Mouse (Mus musculus) midbrain, embryonic 10.5 days (tissue): ENCODE measurements around the gene Efna5. TPM values are rescaled to one million over a fixed set of nuclear protein-coding genes. Genes with fewer than 3 reads are reported as not detected.
A peak's percentile ranks its signal among the peaks of the same experiment; 100 is the strongest.

Experiments
- DNase-seq: peaks from one replicate; pipeline ENCODE4 v3.0.0-alpha.2; 2017; ENCODE audit warnings: low spot score
- H3K27ac ChIP-seq: fragments of 300-500 bp; sonication (generic); replicated peaks from 2 replicates; pipeline ENCODE4 v1.5.1; 2016; ENCODE audit warnings: mild to moderate bottlenecking
- H3K27me3 ChIP-seq: fragments of 300-500 bp; sonication (generic); 2 replicates; pipeline ENCODE4 v1.6.1; 2016; ENCODE audit warnings: low read depth, mild to moderate bottlenecking; ENCODE audit not compliant: poor library complexity, severe bottlenecking
- H3K36me3 ChIP-seq: fragments of 300-500 bp; sonication (generic); 2 replicates; pipeline ENCODE4 v1.6.1; 2016; ENCODE audit warnings: mild to moderate bottlenecking, moderate library complexity
- H3K4me1 ChIP-seq: fragments of 300-500 bp; sonication (generic); 2 replicates; pipeline ENCODE4 v1.6.1; 2016
- H3K4me3 ChIP-seq: fragments of 300-500 bp; sonication (generic); 2 replicates; pipeline ENCODE4 v1.5.1; 2016; ENCODE audit warnings: mild to moderate bottlenecking, moderate library complexity
- H3K9me3 ChIP-seq: fragments of 300-500 bp; sonication (generic); replicated peaks from 2 replicates; pipeline ENCODE4 v1.6.1; 2016; ENCODE audit warnings: mild to moderate bottlenecking
- WGBS: fragments of 180-500 bp; shearing (Covaris S2); methylation state at CpG from one replicate; pipeline ENCODE4 v1.1.7; 2016; 5-methylcytosine and 5-hydroxymethylcytosine counted together
- polyA plus RNA-seq: library from polyadenylated mRNA; unstranded; fragments of >200 nt; fragmentation: Nextera tagmentation; extraction: Ambion mirVana; gene quantifications from 2 replicates; pipeline ENCODE4 v1.2.1, GENCODE M21; 2016

Gene Efna5
- polyA plus RNA-seq, 1 experiment from 2014 or later, result 58.8 TPM

GRCm38 (mm10) chr17:62850603-62851002 is 30.5 kb downstream of the Efna5 start:
- no peaks in the 10 kb centered on the region for H3K36me3 ChIP-seq
- no peak for DNase-seq
- H3K4me3 ChIP-seq, result no peak overlapping the region
- WGBS, result 57% methylated on average over 3 of the region's 3 CpGs
- no peaks in the 10 kb centered on the region for H3K9me3 ChIP-seq
- H3K27ac ChIP-seq, result peak overlapping the region; percentile 59
- peaks cover 96% of the 10 kb centered on the region for H3K4me1 ChIP-seq
- H3K27me3 ChIP-seq, result peaks cover 80% of the 10 kb centered on the region

- no peaks in the 10 kb centered on the region for H3K9me3 ChIP-seq
- peak overlapping the region; percentile 11; the same call in 1 of the 2 replicates for H3K4me3 ChIP-seq
- no peak for DNase-seq
- peaks cover 97% of the 10 kb centered on the region for H3K4me1 ChIP-seq
- H3K36me3 ChIP-seq, result no peaks in the 10 kb centered on the region
- WGBS, result 86% methylated on average over 6 of the region's 6 CpGs
- H3K27ac ChIP-seq, result no peak overlapping the region
- peaks cover 73% of the 10 kb centered on the region for H3K27me3 ChIP-seq
These were observed 31.4 kb downstream of the Efna5 start for GRCm38 (mm10) chr17:62849676-62850075.

- peak overlapping the region; percentile 5; the same call in 1 of the 2 replicates for H3K4me3 ChIP-seq
- 26% methylated on average over 5 of the region's 5 CpGs for WGBS
- H3K4me1 ChIP-seq, result peaks cover 76% of the 10 kb centered on the region
- no peaks in the 10 kb centered on the region for H3K9me3 ChIP-seq
- no peak for DNase-seq
- H3K27ac ChIP-seq, result no peak overlapping the region
- no peaks in the 10 kb centered on the region for H3K36me3 ChIP-seq
- peaks cover 59% of the 10 kb centered on the region for H3K27me3 ChIP-seq
These were observed 35.5 kb downstream of the Efna5 start for GRCm38 (mm10) chr17:62845656-62846055.

GRCm38 (mm10) chr17:62844329-62844728 is 36.8 kb downstream of the Efna5 start:
- Histone ChIP-seq H3K9me3 (no peaks in the 10 kb centered on the region), H3K27me3 (peaks cover 45% of the 10 kb centered on the region), H3K4me1 (peaks cover 62% of the 10 kb centered on the region), H3K4me3 (peak overlapping the region; percentile 11; the same call in 1 of the 2 replicates), H3K36me3 (0 out of 2 replicates have a peak, but pooled peaks cover 4% of the 10 kb centered on the region), H3K27ac (no peak overlapping the region)
- WGBS, result 55% methylated on average over 5 of the region's 5 CpGs
- no peak for DNase-seq

- peaks cover 11% of the 10 kb centered on the region for H3K4me1 ChIP-seq
- no peak overlapping the region for H3K27ac ChIP-seq
- no peak overlapping the region for H3K4me3 ChIP-seq
- H3K36me3 ChIP-seq, result peaks cover 23% of the 10 kb centered on the region
- peaks cover 6% of the 10 kb centered on the region for H3K27me3 ChIP-seq
- 50% methylated on average over 7 of the region's 7 CpGs for WGBS
- peaks cover 5% of the 10 kb centered on the region; the same call in 1 of the 2 replicates for H3K9me3 ChIP-seq
- no peak for DNase-seq
These were observed 43.8 kb downstream of the Efna5 start for GRCm38 (mm10) chr17:62837336-62837735.

- Histone ChIP-seq H3K27ac (no peak overlapping the region), H3K9me3 (peaks cover 5% of the 10 kb centered on the region; the same call in 1 of the 2 replicates), H3K36me3 (peaks cover 23% of the 10 kb centered on the region), H3K27me3 (peaks cover 13% of the 10 kb centered on the region), H3K4me3 (no peak overlapping the region), H3K4me1 (peaks cover 18% of the 10 kb centered on the region)
- 90% methylated on average over 6 of the region's 6 CpGs for WGBS
- no peak for DNase-seq
These were observed 44.5 kb downstream of the Efna5 start for GRCm38 (mm10) chr17:62836598-62837106.

GRCm38 (mm10) chr17:62832550-62833127 is 48.5 kb downstream of the Efna5 start:
- Histone ChIP-seq H3K36me3 (peaks cover 15% of the 10 kb centered on the region), H3K27ac (no peak overlapping the region), H3K4me3 (no peak overlapping the region), H3K4me1 (peaks cover 46% of the 10 kb centered on the region), H3K9me3 (peaks cover 5% of the 10 kb centered on the region; the same call in 1 of the 2 replicates), H3K27me3 (peaks cover 31% of the 10 kb centered on the region)
- DNase-seq, result no peak
- WGBS, result 84% methylated on average over 16 of the region's 16 CpGs

- peaks cover 57% of the 10 kb centered on the region for H3K27me3 ChIP-seq
- 51% methylated on average over 6 of the region's 6 CpGs for WGBS
- no peak for DNase-seq
- no peak overlapping the region for H3K4me3 ChIP-seq
- H3K27ac ChIP-seq, result no peak overlapping the region
- no peaks in the 10 kb centered on the region for H3K36me3 ChIP-seq
- H3K4me1 ChIP-seq, result peaks cover 70% of the 10 kb centered on the region
- H3K9me3 ChIP-seq, result no peaks in the 10 kb centered on the region
These were observed 53.6 kb downstream of the Efna5 start for GRCm38 (mm10) chr17:62827549-62827948.

- H3K9me3 ChIP-seq, result no peaks in the 10 kb centered on the region
These were observed 59.9 kb downstream of the Efna5 start for GRCm38 (mm10) chr17:62821219-62821618.

GRCm38 (mm10) chr17:62819931-62820330 is 61.2 kb downstream of the Efna5 start:
- Histone ChIP-seq H3K4me1 (peaks cover 88% of the 10 kb centered on the region), H3K36me3 (no peaks in the 10 kb centered on the region), H3K27me3 (peaks cover 60% of the 10 kb centered on the region), H3K27ac (no peak overlapping the region), H3K9me3 (no peaks in the 10 kb centered on the region), H3K4me3 (no peak overlapping the region)
- 91% methylated on average over 5 of the region's 5 CpGs for WGBS
- DNase-seq, result no peak

More at GRCm38 (mm10) chr17:62821219-62821618, 59.9 kb downstream of the Efna5 start:
- Histone ChIP-seq H3K36me3 (no peaks in the 10 kb centered on the region), H3K27ac (no peak overlapping the region), H3K4me3 (no peak overlapping the region), H3K27me3 (peaks cover 72% of the 10 kb centered on the region), H3K4me1 (peaks cover 79% of the 10 kb centered on the region)
- 88% methylated on average over 11 of the region's 11 CpGs for WGBS
- DNase-seq, result no peak

GRCm38 (mm10) chr17:62818821-62819220 is 62.3 kb downstream of the Efna5 start:
- no peak for DNase-seq
- 13% methylated on average over 8 of the region's 8 CpGs for WGBS
- Histone ChIP-seq H3K9me3 (no peaks in the 10 kb centered on the region), H3K4me1 (peaks cover 81% of the 10 kb centered on the region), H3K27ac (no peak overlapping the region), H3K4me3 (no peak overlapping the region), H3K27me3 (peaks cover 53% of the 10 kb centered on the region), H3K36me3 (no peaks in the 10 kb centered on the region)

GRCm38 (mm10) chr17:62818337-62818736 is 62.8 kb downstream of the Efna5 start:
- Histone ChIP-seq H3K36me3 (no peaks in the 10 kb centered on the region), H3K4me3 (no peak overlapping the region), H3K9me3 (no peaks in the 10 kb centered on the region), H3K4me1 (peaks cover 79% of the 10 kb centered on the region), H3K27ac (no peak overlapping the region), H3K27me3 (peaks cover 49% of the 10 kb centered on the region)
- DNase-seq, result no peak
- 68% methylated on average over 2 of the region's 2 CpGs for WGBS

- H3K4me3 ChIP-seq, result no peak overlapping the region
- H3K9me3 ChIP-seq, result no peaks in the 10 kb centered on the region
- no peak overlapping the region for H3K27ac ChIP-seq
- H3K27me3 ChIP-seq, result peaks cover 40% of the 10 kb centered on the region
- WGBS, result 89% methylated on average over 10 of the region's 10 CpGs
- no peaks in the 10 kb centered on the region for H3K36me3 ChIP-seq
- DNase-seq, result no peak
- peaks cover 64% of the 10 kb centered on the region for H3K4me1 ChIP-seq
These were observed 64.2 kb downstream of the Efna5 start for GRCm38 (mm10) chr17:62816879-62817278.
